8 mouse cellular contexts compared by ENCODE assay signal in the genomic region with DNA sequence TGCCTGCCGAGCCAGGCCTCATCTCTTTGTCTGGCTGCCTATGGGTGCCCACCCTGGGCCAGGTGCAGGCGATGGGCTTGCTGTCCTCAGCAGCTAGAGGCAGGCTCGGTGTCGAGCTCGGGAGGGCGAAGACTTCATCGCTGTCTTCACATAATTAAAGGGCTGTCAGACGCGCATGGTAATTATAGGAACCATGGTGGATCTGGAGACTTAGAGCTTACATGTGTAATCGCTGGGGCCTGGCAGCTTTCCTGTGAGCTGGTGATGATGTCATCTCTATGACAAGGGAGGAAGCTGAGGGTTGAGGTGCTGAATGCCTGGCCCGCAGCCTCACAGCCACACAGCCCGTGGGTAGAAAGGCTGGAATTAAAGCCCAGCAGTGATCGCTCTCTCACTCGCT. TPM values are rescaled to one million over a fixed set of nuclear protein-coding genes. Genes with fewer than 3 reads are reported as not detected.
DNase-seq lines count a peak whose midpoint lies in the region; ATAC-seq and TF ChIP-seq lines count a peak whose summit lies in the region.

No protein-coding gene starts in this region.

- no peak overlapping the region for H3K4me3 ChIP-seq in heart, embryonic 10.5 days
- H3K4me3 ChIP-seq in forebrain, embryonic 12.5 days (replicated peaks), result no peak overlapping the region
- no peak overlapping the region for H3K4me3 ChIP-seq in midbrain, postnatal 0 days (ENCODE audit: low read depth, low read length)

- H3K4me2 ChIP-seq in forebrain, embryonic 12.5 days, result no peak overlapping the region
- H3K4me2 ChIP-seq in midbrain, postnatal 0 days (ENCODE audit: low read depth, low read length, poor library complexity, severe bottlenecking), result no peak overlapping the region

- peaks cover 13% of the 10 kb centered on the region; the same call in 1 of the 2 replicates for H3K36me3 ChIP-seq in heart, embryonic 10.5 days
- no peaks in the 10 kb centered on the region for H3K36me3 ChIP-seq in forebrain, embryonic 12.5 days (replicated peaks)
- no peaks in the 10 kb centered on the region for H3K36me3 ChIP-seq in midbrain, postnatal 0 days (ENCODE audit: insufficient read depth, low read length)

- 0 out of 2 replicates have a peak overlapping the region, but pooled peaks have one; percentile 25 for H3K9ac ChIP-seq in forebrain, embryonic 12.5 days
- no peak overlapping the region for H3K9ac ChIP-seq in midbrain, postnatal 0 days (replicated peaks; ENCODE audit: low read length, poor library complexity, severe bottlenecking)

- H3K9me3 ChIP-seq in heart, embryonic 10.5 days, result no peaks in the 10 kb centered on the region
- no peaks in the 10 kb centered on the region for H3K9me3 ChIP-seq in forebrain, embryonic 12.5 days
- H3K9me3 ChIP-seq in midbrain, postnatal 0 days (ENCODE audit: low read length), result no peaks in the 10 kb centered on the region

- peak; percentile 60 for ATAC-seq in forebrain, embryonic 12.5 days (ENCODE audit: low FRiP score)
- no peak for ATAC-seq in midbrain, postnatal 0 days (ENCODE audit: low FRiP score)
- ATAC-seq in erythroblast, adult 5-6 weeks (replicated peaks; ENCODE audit: low FRiP score, poor library complexity, severe bottlenecking), result no peak

- DNase-seq in heart, embryonic 10.5 days (ENCODE audit: low spot score), result no peak
- no peak for DNase-seq in heart, adult 11 months
- DNase-seq in induced T-regulatory cell, adult 2 months (ENCODE audit: low read depth), result peak; percentile 79
- peak; percentile 46 for DNase-seq in midbrain, postnatal 0 days (ENCODE audit: low spot score)
- no peak for DNase-seq in cerebellum, postnatal 4 days (ENCODE audit: low spot score in 2 of 2)
- DNase-seq in kidney, adult 11 months, result no peak

- H3K4me1 ChIP-seq in heart, embryonic 10.5 days, result peaks cover 84% of the 10 kb centered on the region
- H3K4me1 ChIP-seq in forebrain, embryonic 12.5 days, result peaks cover 55% of the 10 kb centered on the region
- peaks cover 5% of the 10 kb centered on the region; the same call in 1 of the 2 replicates for H3K4me1 ChIP-seq in midbrain, postnatal 0 days (ENCODE audit: insufficient read depth, low read length)

- peak overlapping the region; percentile 72; the same call in 1 of the 2 replicates for H3K27ac ChIP-seq in heart, embryonic 10.5 days
- peak overlapping the region; percentile 82 for H3K27ac ChIP-seq in forebrain, embryonic 12.5 days
- 0 out of 2 replicates have a peak overlapping the region, but pooled peaks have one; percentile 47 for H3K27ac ChIP-seq in midbrain, postnatal 0 days (ENCODE audit: low read depth, low read length)

- 69% methylated on average over 14 of the region's 14 CpGs for WGBS in heart, embryonic 10.5 days
- WGBS in forebrain, embryonic 12.5 days, result 54% methylated on average over 14 of the region's 14 CpGs
- WGBS in midbrain, postnatal 0 days, result 45% methylated on average over 14 of the region's 14 CpGs

- H3K27me3 ChIP-seq in heart, embryonic 10.5 days (ENCODE audit: insufficient read depth, poor library complexity, severe bottlenecking), result no peaks in the 10 kb centered on the region
- H3K27me3 ChIP-seq in forebrain, embryonic 12.5 days, result no peaks in the 10 kb centered on the region
- no peaks in the 10 kb centered on the region for H3K27me3 ChIP-seq in midbrain, postnatal 0 days (ENCODE audit: insufficient read depth, low read length)

- TF ChIP-seq CTCF in midbrain, postnatal 0 days (IDR thresholded peaks at IDR 0.05), result no peak

RNA-seq across cellular contexts. Expression of gene Klhl35, which starts 33.6 kb away (rescaled TPM):
- 0.52 and 1.1 TPM in 2 replicates for polyA plus RNA-seq in heart, embryonic 10.5 days (2016; fragmentation: Nextera tagmentation; extraction: Ambion mirVana)
- polyA plus RNA-seq in forebrain, embryonic 12.5 days (2016; fragmentation: Nextera tagmentation; extraction: Ambion mirVana), result 5.6 and 6.8 TPM in 2 replicates
- total RNA-seq in midbrain, postnatal 0 days (2014; rRNA removed), result 1.4 and 3.9 TPM in 2 replicates
- polyA plus RNA-seq in midbrain, postnatal 0 days (2015; fragmentation: Nextera tagmentation; extraction: Ambion mirVana), result 2.1 and 2.4 TPM in 2 replicates
- total RNA-seq in erythroblast, adult 5-6 weeks (2015; ENCODE audit: low replicate concordance), result 1.9 TPM in 1 of 2 replicates, not detected in the other
- not detected in 2 replicates for total RNA-seq in erythroblast, adult 5-6 weeks (2017; ENCODE audit: low replicate concordance)

RNA-seq across cellular contexts. Expression of gene Gdpd5, which starts 51.0 kb away (rescaled TPM):
- polyA plus RNA-seq in heart, embryonic 10.5 days (2016; fragmentation: Nextera tagmentation; extraction: Ambion mirVana), result 24.2 and 31.6 TPM in 2 replicates
- polyA plus RNA-seq in forebrain, embryonic 12.5 days (2016; fragmentation: Nextera tagmentation; extraction: Ambion mirVana), result 29.9 and 34.4 TPM in 2 replicates
- 41.0 and 44.6 TPM in 2 replicates for total RNA-seq in midbrain, postnatal 0 days (2014; rRNA removed)
- 25.9 and 26.0 TPM in 2 replicates for polyA plus RNA-seq in midbrain, postnatal 0 days (2015; fragmentation: Nextera tagmentation; extraction: Ambion mirVana)
- total RNA-seq in erythroblast, adult 5-6 weeks (2015; ENCODE audit: low replicate concordance), result not detected in 2 replicates
- 0.28 TPM in 1 of 2 replicates, not detected in the other for total RNA-seq in erythroblast, adult 5-6 weeks (2017; ENCODE audit: low replicate concordance)

RNA-seq across cellular contexts. Expression of gene Rps3, which starts 51.3 kb away (rescaled TPM):
- 517 and 596 TPM in 2 replicates for polyA plus RNA-seq in heart, embryonic 10.5 days (2016; fragmentation: Nextera tagmentation; extraction: Ambion mirVana)
- polyA plus RNA-seq in forebrain, embryonic 12.5 days (2016; fragmentation: Nextera tagmentation; extraction: Ambion mirVana), result 597 and 603 TPM in 2 replicates
- 440 and 661 TPM in 2 replicates for total RNA-seq in midbrain, postnatal 0 days (2014; rRNA removed)
- 440 and 453 TPM in 2 replicates for polyA plus RNA-seq in midbrain, postnatal 0 days (2015; fragmentation: Nextera tagmentation; extraction: Ambion mirVana)
- 292 and 308 TPM in 2 replicates for total RNA-seq in erythroblast, adult 5-6 weeks (2015; ENCODE audit: low replicate concordance)
- 237 and 436 TPM in 2 replicates for total RNA-seq in erythroblast, adult 5-6 weeks (2017; ENCODE audit: low replicate concordance)

Comparison
In these comparisons a context has a peak if more than half of its experiments do, and no peak if none do; other contexts are left out.
1. DNase-seq: peak in induced T-regulatory cell, adult 2 months (single experiment) and midbrain, postnatal 0 days (single experiment); none in heart, embryonic 10.5 days (single experiment), heart, adult 11 months (single experiment), cerebellum, postnatal 4 days (0 of 2) and kidney, adult 11 months (single experiment).
2. Peak in every context shown above with its lines, with median percentiles within 50 percentile points of each other: H3K27ac ChIP-seq.